Mouse (Mus musculus) stomach, postnatal 0 days (tissue): ENCODE data around the gene Fam76b. TPM values are rescaled to one million over a fixed set of nuclear protein-coding genes. Genes with fewer than 3 reads are reported as not detected.

Source experiments
- ATAC-seq: fragments of 200-750 bp; cut with Nextera tagmentation; 2 replicates; pipeline ENCODE4 v1.8.0; 2017; ENCODE audit not compliant: low FRiP score, low TSS enrichment
- DNase-seq: peaks from one replicate; pipeline ENCODE4 v3.0.0-alpha.2; 2016; ENCODE audit warnings: low spot score
- H3K27ac ChIP-seq: fragments of 300-500 bp; sonication (generic); replicated peaks from 2 replicates; pipeline ENCODE4 v1.5.1; 2014; ENCODE audit warnings: mild to moderate bottlenecking, control low read depth
- H3K27me3 ChIP-seq: fragments of 300-500 bp; sonication (generic); 2 replicates; pipeline ENCODE4 v1.6.1; 2014; ENCODE audit warnings: low read length; ENCODE audit not compliant: control insufficient read depth, insufficient read depth
- H3K36me3 ChIP-seq: fragments of 300-500 bp; sonication (generic); 2 replicates; pipeline ENCODE4 v1.6.1; 2014; ENCODE audit warnings: low read length, mixed read lengths; ENCODE audit not compliant: control insufficient read depth, insufficient read depth
- H3K4me1 ChIP-seq: fragments of 300-500 bp; sonication (generic); replicated peaks from 2 replicates; pipeline ENCODE4 v1.6.1; 2014; ENCODE audit warnings: antibody characterized with exemption; ENCODE audit not compliant: control insufficient read depth, insufficient read depth
- H3K4me2 ChIP-seq: fragments of 300-500 bp; sonication (generic); replicated peaks from 2 replicates; pipeline ENCODE4 v1.6.1; 2014; ENCODE audit warnings: low read depth, mild to moderate bottlenecking, control low read depth, moderate library complexity
- H3K4me3 ChIP-seq: fragments of 300-500 bp; sonication (generic); 2 replicates; pipeline ENCODE4 v1.5.1; 2014; ENCODE audit warnings: low read depth, low read length, control low read depth
- H3K9ac ChIP-seq: fragments of 300-500 bp; sonication (generic); 2 replicates; pipeline ENCODE4 v1.6.1; 2014; ENCODE audit warnings: mild to moderate bottlenecking, low read length, control low read depth, mixed read lengths
- H3K9me3 ChIP-seq: fragments of 300-500 bp; sonication (generic); 2 replicates; pipeline ENCODE4 v1.6.1; 2016; ENCODE audit warnings: low read length; ENCODE audit not compliant: control insufficient read depth
- CTCF ChIP-seq: IDR thresholded peaks from 2 replicates; pipeline ENCODE4 v1.5.1; 2016; ENCODE audit warnings: antibody characterized with exemption, low read depth, mild to moderate bottlenecking, moderate library complexity
- EP300 ChIP-seq: optimal IDR thresholded peaks from 2 replicates; pipeline ENCODE3; 2016; ENCODE audit warnings: antibody characterized with exemption
- WGBS: fragments of 180-500 bp; shearing (Covaris S2); extraction: QIAGEN DNeasy Blood & Tissue Kit; methylation state at CpG from one replicate; pipeline ENCODE4 v1.1.7; 2014; 5-methylcytosine and 5-hydroxymethylcytosine counted together
- polyA plus RNA-seq: library from polyadenylated mRNA; unstranded; fragments of >200 nt; fragmentation: Nextera tagmentation; extraction: Ambion mirVana; gene quantifications from 2 replicates; pipeline ENCODE4 v1.2.1, GENCODE M21; 2015

Fam76b gene
- polyA plus RNA-seq, 1 experiment from 2014 or later = 11.5 TPM

GRCm38 (mm10) chr9:13898510-13899305 lies 71.2 kb downstream of the Fam76b start:
- no peaks in the 10 kb centered on the region for H3K4me1 ChIP-seq
- H3K9me3 ChIP-seq = no peaks in the 10 kb centered on the region
- no peak overlapping the region for H3K4me3 ChIP-seq
- no peaks in the 10 kb centered on the region for H3K27me3 ChIP-seq
- H3K36me3 ChIP-seq = no peaks in the 10 kb centered on the region
- WGBS = 56% methylated on average over 19 of the region's 19 CpGs
- H3K27ac ChIP-seq = no peak overlapping the region
- no peak for TF ChIP-seq EP300
- TF ChIP-seq CTCF = no peak
- no peak overlapping the region for H3K9ac ChIP-seq
- no peak overlapping the region for H3K4me2 ChIP-seq
- ATAC-seq (no peak), DNase-seq (peak; percentile 11)

GRCm38 (mm10) chr9:13902030-13902429 lies 74.5 kb downstream of the Fam76b start:
- Histone ChIP-seq H3K9ac (no peak overlapping the region), H3K9me3 (no peaks in the 10 kb centered on the region), H3K36me3 (no peaks in the 10 kb centered on the region), H3K4me3 (no peak overlapping the region), H3K27ac (no peak overlapping the region), H3K4me2 (no peak overlapping the region), H3K4me1 (no peaks in the 10 kb centered on the region), H3K27me3 (no peaks in the 10 kb centered on the region)
- TF ChIP-seq EP300 (no peak), CTCF (no peak)
- ATAC-seq (no peak), DNase-seq (no peak)
- 92% methylated on average over 3 of the region's 3 CpGs for whole genome bisulfite sequencing

GRCm38 (mm10) chr9:13904091-13904779 lies 76.7 kb downstream of the Fam76b start:
- DNase-seq (no peak), ATAC-seq (no peak)
- Histone ChIP-seq H3K27me3 (no peaks in the 10 kb centered on the region), H3K36me3 (no peaks in the 10 kb centered on the region), H3K9me3 (no peaks in the 10 kb centered on the region), H3K4me2 (no peak overlapping the region), H3K4me1 (no peaks in the 10 kb centered on the region), H3K27ac (no peak overlapping the region), H3K9ac (no peak overlapping the region), H3K4me3 (no peak overlapping the region)
- TF ChIP-seq EP300 (no peak), CTCF (no peak)
- WGBS = 69% methylated on average over 5 of the region's 5 CpGs

Other genes with a start within 250 kb of the Fam76b start
- 39.5 TPM in 2 replicates for gene Mtmr2, start 79.3 kb upstream of the Fam76b start, polyA plus RNA-seq
- gene Cep57, start 609 bp upstream of the Fam76b start, polyA plus RNA-seq = 24.0 and 26.1 TPM in 2 replicates